Mouse (Mus musculus) small intestine, adult 2 months (tissue): ENCODE results near the gene Lyg1. TPM values are rescaled to one million over a fixed set of nuclear protein-coding genes. Genes with fewer than 3 reads are reported as not detected.

ENCODE experiments used
- H3K27ac ChIP-seq: fragments of 200-500 bp; 2 replicates; pipeline ENCODE4 v1.5.1; 2012; ENCODE audit warnings: low read depth, low read length, control low read depth, inconsistent platforms; ENCODE audit not compliant: insufficient read depth
- H3K27me3 ChIP-seq: fragments of 200-500 bp; 2 replicates; pipeline ENCODE4 v1.6.1; 2012; ENCODE audit warnings: mild to moderate bottlenecking, moderate library complexity, low read length, inconsistent platforms; ENCODE audit not compliant: control insufficient read depth, insufficient read depth
- H3K36me3 ChIP-seq: fragments of 200-500 bp; 2 replicates; pipeline ENCODE4 v1.6.1; 2012; ENCODE audit warnings: mild to moderate bottlenecking, low read length, control low read depth, inconsistent platforms; ENCODE audit not compliant: control insufficient read depth, insufficient read depth
- H3K4me1 ChIP-seq: fragments of 200-500 bp; 2 replicates; pipeline ENCODE4 v1.6.1; 2012; ENCODE audit warnings: low read length, inconsistent platforms, mixed read lengths; ENCODE audit not compliant: control insufficient read depth, insufficient read depth, insufficient read length
- H3K4me3 ChIP-seq: fragments of 200-500 bp; 2 replicates; pipeline ENCODE4 v1.5.1; 2012; ENCODE audit warnings: low read depth, mild to moderate bottlenecking, control low read depth, inconsistent platforms, low read length, moderate library complexity
- CTCF ChIP-seq: fragments of 200-500 bp; IDR thresholded peaks from 2 replicates; pipeline ENCODE4 v1.5.1; 2012; ENCODE audit warnings: low read depth, mild to moderate bottlenecking, control low read depth, inconsistent platforms, low read length, moderate library complexity, mixed read lengths; ENCODE audit not compliant: insufficient replicate concordance, insufficient read length; ENCODE audit errors: extremely low read depth
- POLR2A ChIP-seq: fragments of 200-500 bp; IDR thresholded peaks from 2 replicates; pipeline ENCODE4 v1.6.1; 2012; ENCODE audit warnings: low read depth, mild to moderate bottlenecking, control low read depth, inconsistent platforms, low read length, moderate library complexity
- WGBS: fragments of 180-500 bp; shearing (Covaris S2); methylation state at CpG from one replicate; pipeline ENCODE4 v1.1.7; 2018; 5-methylcytosine and 5-hydroxymethylcytosine counted together
- polyA plus RNA-seq: library from polyadenylated mRNA; depleted of rRNA; stranded (reverse); fragments of >200 nt; gene quantifications from 2 replicates; pipeline ENCODE4 v1.2.3, GENCODE M21; 2012; rRNA removed

The Lyg1 gene
- polyA plus RNA-seq, 1 experiment: not detected

DNA sequence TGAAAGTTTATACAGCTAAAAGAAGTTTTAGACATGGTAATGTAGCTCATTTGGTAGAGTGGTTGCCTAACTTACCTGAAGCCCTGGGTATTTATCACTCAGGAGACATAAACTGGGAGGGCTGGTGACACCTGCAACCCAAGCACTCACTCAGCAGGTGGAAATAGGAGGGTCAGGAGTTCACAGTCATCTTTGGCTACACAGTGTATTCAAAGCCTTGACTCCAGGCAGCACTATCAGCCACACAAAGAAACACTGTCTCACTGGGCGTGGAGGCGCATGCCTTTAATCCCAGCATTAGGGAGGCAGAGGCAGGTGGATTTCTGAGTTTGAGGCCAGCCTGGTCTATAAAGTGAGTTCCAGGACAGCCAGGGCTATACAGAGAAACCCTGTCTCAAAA is 44.8 kb downstream of the Lyg1 start:
- no peaks in the 10 kb centered on the region for H3K4me1 ChIP-seq
- TF ChIP-seq POLR2A: no peak
- TF ChIP-seq CTCF: no peak
- H3K36me3 ChIP-seq: no peaks in the 10 kb centered on the region
- WGBS: 42% methylated on average over 2 of the region's 2 CpGs
- H3K4me3 ChIP-seq: no peak overlapping the region
- H3K27ac ChIP-seq: no peak overlapping the region
- no peaks in the 10 kb centered on the region for H3K27me3 ChIP-seq

DNA sequence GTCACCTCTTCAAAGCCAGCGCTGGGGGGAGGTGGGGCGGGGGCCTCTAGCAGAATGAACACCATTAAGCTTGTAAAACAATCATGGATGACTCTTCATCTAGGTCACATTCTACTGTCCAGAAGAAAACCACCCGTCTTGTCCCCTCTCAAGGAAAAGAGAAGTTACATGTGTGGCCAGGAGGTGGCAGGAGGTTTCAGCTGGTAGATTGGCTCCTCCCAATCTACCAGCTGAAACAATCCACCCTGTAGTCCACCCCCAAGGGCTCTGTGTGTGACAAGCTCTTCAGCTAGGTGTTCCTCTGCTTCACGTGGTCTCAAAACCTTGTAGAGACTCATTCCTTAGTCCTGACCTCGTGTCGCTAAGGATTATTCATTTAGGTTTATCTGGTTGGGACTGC is 54.4 kb downstream of the Lyg1 start:
- 35% methylated on average over 6 of the region's 6 CpGs for WGBS
- Histone ChIP-seq H3K4me1 (no peaks in the 10 kb centered on the region), H3K27me3 (no peaks in the 10 kb centered on the region), H3K27ac (no peak overlapping the region), H3K4me3 (no peak overlapping the region), H3K36me3 (peaks cover 14% of the 10 kb centered on the region)
- TF ChIP-seq CTCF: peak; percentile 24; the same call in 1 of the 2 replicates
- TF ChIP-seq POLR2A: no peak

DNA sequence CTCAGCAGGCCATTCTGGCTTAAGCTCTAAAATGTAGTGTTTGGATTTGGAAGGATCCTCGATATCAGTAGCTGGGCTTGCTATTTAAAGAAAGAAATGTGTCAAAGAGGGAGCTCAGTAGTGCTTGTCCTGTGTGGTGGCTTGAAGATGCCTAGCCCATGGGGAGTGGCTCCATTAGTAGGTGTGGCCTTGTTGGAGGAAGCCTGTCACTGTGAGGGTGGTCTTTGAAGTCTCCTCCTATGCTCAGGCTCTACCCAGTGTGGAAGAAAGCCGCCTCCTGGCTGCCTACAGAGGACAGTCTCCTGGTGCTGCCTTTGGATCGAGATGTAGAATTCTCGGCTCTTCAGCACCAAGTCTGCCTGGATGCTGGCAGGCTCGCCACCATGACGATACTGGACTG is 57.3 kb downstream of the Lyg1 start:
- Histone ChIP-seq H3K4me3 (no peak overlapping the region), H3K27me3 (no peaks in the 10 kb centered on the region), H3K27ac (no peak overlapping the region), H3K4me1 (no peaks in the 10 kb centered on the region), H3K36me3 (peaks cover 33% of the 10 kb centered on the region)
- TF ChIP-seq CTCF (no peak), POLR2A (no peak)
- WGBS: 70% methylated on average over 6 of the region's 6 CpGs

DNA sequence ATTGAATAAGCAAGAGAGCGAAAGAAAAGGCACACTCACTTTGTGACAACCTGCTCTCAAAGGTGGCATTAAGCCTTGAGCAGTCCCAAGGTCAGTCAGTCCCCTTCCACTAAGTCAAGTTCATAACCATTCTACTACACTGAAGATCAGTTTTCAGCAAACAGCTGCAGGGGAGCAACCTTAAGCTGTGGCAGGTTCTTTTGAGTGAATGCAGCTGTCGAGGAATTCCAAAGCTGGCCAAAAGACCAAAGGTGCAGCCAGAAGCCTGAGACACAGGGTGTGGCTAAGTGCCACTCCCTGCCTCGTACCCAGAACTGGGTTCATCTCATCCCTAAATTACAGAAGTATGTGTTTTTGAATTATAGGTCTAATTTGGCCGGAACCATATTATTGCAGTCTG is 57.7 kb downstream of the Lyg1 start:
- Histone ChIP-seq H3K27me3 (no peaks in the 10 kb centered on the region), H3K4me1 (no peaks in the 10 kb centered on the region), H3K36me3 (peaks cover 36% of the 10 kb centered on the region), H3K4me3 (no peak overlapping the region), H3K27ac (no peak overlapping the region)
- 50% methylated on average over 4 of the region's 4 CpGs for WGBS
- TF ChIP-seq CTCF (no peak), POLR2A (no peak)

Other genes with a start within 250 kb of the Lyg1 start
- 12.4 and 15.3 TPM in 2 replicates for gene 2010300C02Rik, start 237.7 kb downstream of the Lyg1 start, polyA plus RNA-seq
- 0.10 TPM in 1 of 2 replicates, not detected in the other for gene Tsga10, start 91.3 kb downstream of the Lyg1 start, polyA plus RNA-seq
- 0.37 and 0.62 TPM in 2 replicates for gene Lipt1, start 86.0 kb downstream of the Lyg1 start, polyA plus RNA-seq
- 1.2 and 2.5 TPM in 2 replicates for gene Mitd1, start 67.3 kb downstream of the Lyg1 start, polyA plus RNA-seq
- gene Mrpl30, start 67.3 kb downstream of the Lyg1 start, polyA plus RNA-seq: 16.0 and 25.2 TPM in 2 replicates
- not detected in 2 replicates for gene Lyg2, start 41.3 kb downstream of the Lyg1 start, polyA plus RNA-seq
- 2.3 and 4.0 TPM in 2 replicates for gene Txndc9, start 40.1 kb upstream of the Lyg1 start, polyA plus RNA-seq
- 0.58 and 1.0 TPM in 2 replicates for gene Eif5b, start 40.3 kb upstream of the Lyg1 start, polyA plus RNA-seq
- gene Rev1, start 172.0 kb upstream of the Lyg1 start, polyA plus RNA-seq: 1.4 and 1.5 TPM in 2 replicates